In genomic region chr14:120875811-120876388, GRCm38 (mm10) we compare ENCODE assay signal across 18 mouse cellular contexts. TPM values are rescaled to one million over a fixed set of nuclear protein-coding genes. Genes with fewer than 3 reads are reported as not detected.
DNase-seq lines count a peak whose midpoint lies in the region; ATAC-seq and TF ChIP-seq lines count a peak whose summit lies in the region.
"Had no signal": no experiment of that assay in that cellular context is flagged by ENCODE, and none has a peak within 500 bp of the region (broad histone marks: within the 10 kb centered on the region; RNA-seq: fewer than 3 reads in every experiment).

No protein-coding gene starts in this region.

- H3K36me3 ChIP-seq in E14TG2a.4 (ENCODE audit: insufficient read depth, low read length), result no peaks in the 10 kb centered on the region
- no peaks in the 10 kb centered on the region for H3K36me3 ChIP-seq in heart, embryonic 11.5 days (ENCODE audit: control insufficient read depth, insufficient read depth, low read length)
- no peaks in the 10 kb centered on the region for H3K36me3 ChIP-seq in hindbrain, embryonic 16.5 days (ENCODE audit: control insufficient read depth, insufficient read depth, low read length)
- H3K36me3 ChIP-seq: forebrain, embryonic 10.5 days; G1E; hindbrain, embryonic 12.5 days; limb, embryonic 15.5 days; midbrain, embryonic 15.5 days had no signal

- peak; percentile 35 for DNase-seq in ZHBTc4 (ENCODE audit: low read depth, low spot score)
- DNase-seq in heart, postnatal 4 days, result peak; percentile 39
- no peak for DNase-seq in layer of hippocampus, postnatal 36 days
- no peak for DNase-seq in adrenal gland, adult (ENCODE audit: inconsistent age in 2 of 2, low spot score in 1 of 2)
- DNase-seq: cerebellum, adult 11-12 months; gastrocnemius, postnatal 14 days; kidney, adult 9 months; lung, adult 18-20 months; retina, postnatal 1 day had no signal

- H3K27ac ChIP-seq in heart, embryonic 11.5 days (ENCODE audit: low read depth, low read length), result peak overlapping the region; percentile 41
- no peak overlapping the region for H3K27ac ChIP-seq in hindbrain, embryonic 16.5 days (ENCODE audit: low read depth, low read length)
- H3K27ac ChIP-seq: forebrain, embryonic 10.5 days; hindbrain, embryonic 12.5 days; limb, embryonic 15.5 days; macrophage; midbrain, embryonic 15.5 days had no signal

- 40% methylated on average over 16 of the region's 16 CpGs for WGBS in heart, embryonic 11.5 days (ENCODE audit: insufficient replicate concordance)
- 86% methylated on average over 16 of the region's 16 CpGs for WGBS in hindbrain, embryonic 16.5 days

- H3K4me2 ChIP-seq in heart, embryonic 11.5 days, result peak overlapping the region; percentile 2; the same call in 1 of the 2 replicates
- no peak overlapping the region for H3K4me2 ChIP-seq in hindbrain, embryonic 16.5 days (ENCODE audit: low read length)
- H3K4me2 ChIP-seq: hindbrain, embryonic 12.5 days; limb, embryonic 15.5 days; midbrain, embryonic 15.5 days had no signal

- TF ChIP-seq CTCF in E14TG2a.4 (conservative IDR thresholded peaks at IDR 0.05; ENCODE audit: low read length), result no peak

- peaks cover 58% of the 10 kb centered on the region for H3K4me1 ChIP-seq in E14TG2a.4 (replicated peaks; ENCODE audit: low read depth, low read length)
- peaks cover 18% of the 10 kb centered on the region for H3K4me1 ChIP-seq in heart, embryonic 11.5 days (ENCODE audit: control insufficient read depth, insufficient read depth, low read length)
- no peaks in the 10 kb centered on the region for H3K4me1 ChIP-seq in hindbrain, embryonic 16.5 days (ENCODE audit: control insufficient read depth, insufficient read depth, low read depth, low read length)
- H3K4me1 ChIP-seq: limb, embryonic 15.5 days; midbrain, embryonic 15.5 days had no signal

- no peak for ATAC-seq in heart, embryonic 11.5 days (replicated peaks; ENCODE audit: insufficient number of reproducible peaks, low FRiP score, low TSS enrichment)
- ATAC-seq in hindbrain, embryonic 16.5 days, result no peak
- ATAC-seq: midbrain, embryonic 15.5 days had no signal

- no peak overlapping the region for H3K9ac ChIP-seq in heart, embryonic 11.5 days (ENCODE audit: low read depth, low read length)
- no peak overlapping the region for H3K9ac ChIP-seq in hindbrain, embryonic 16.5 days (ENCODE audit: low read depth, low read length)
- H3K9ac ChIP-seq: hindbrain, embryonic 12.5 days; limb, embryonic 15.5 days; midbrain, embryonic 15.5 days had no signal

- H3K9me3 ChIP-seq in E14TG2a.4 (ENCODE audit: low read length), result peaks cover 17% of the 10 kb centered on the region
- H3K9me3 ChIP-seq in heart, embryonic 11.5 days (replicated peaks; ENCODE audit: control insufficient read depth, low read length), result no peaks in the 10 kb centered on the region
- no peaks in the 10 kb centered on the region for H3K9me3 ChIP-seq in hindbrain, embryonic 16.5 days (ENCODE audit: control insufficient read depth, low read length)
- H3K9me3 ChIP-seq: forebrain, embryonic 10.5 days; limb, embryonic 15.5 days; midbrain, embryonic 15.5 days had no signal

- H3K4me3 ChIP-seq in E14TG2a.4 (replicated peaks; ENCODE audit: low read length), result 0 out of 2 replicates have a peak overlapping the region, but pooled peaks have one; percentile 10
- no peak overlapping the region for H3K4me3 ChIP-seq in heart, embryonic 11.5 days (ENCODE audit: low read depth, low read length)
- no peak overlapping the region for H3K4me3 ChIP-seq in hindbrain, embryonic 16.5 days (ENCODE audit: low read length)
- H3K4me3 ChIP-seq: forebrain, embryonic 10.5 days; hindbrain, embryonic 12.5 days; limb, embryonic 15.5 days; midbrain, embryonic 15.5 days had no signal

- H3K27me3 ChIP-seq in E14TG2a.4 (ENCODE audit: insufficient read depth, low read length), result no peaks in the 10 kb centered on the region
- H3K27me3 ChIP-seq in heart, embryonic 11.5 days (ENCODE audit: control insufficient read depth, insufficient read depth, low read length), result no peaks in the 10 kb centered on the region
- no peaks in the 10 kb centered on the region for H3K27me3 ChIP-seq in hindbrain, embryonic 16.5 days (replicated peaks; ENCODE audit: control insufficient read depth, insufficient read depth, low read length)
- H3K27me3 ChIP-seq: hindbrain, embryonic 12.5 days; limb, embryonic 15.5 days; midbrain, embryonic 15.5 days had no signal

RNA-seq across cellular contexts. Expression of gene Ipo5, which starts 35.1 kb away (rescaled TPM):
- polyA plus RNA-seq in heart, embryonic 11.5 days (2014; fragmentation: Nextera tagmentation; extraction: Ambion mirVana), result 105 and 116 TPM in 2 replicates
- total RNA-seq in heart, postnatal 4 days (2021), result 100 to 1,000 TPM; 129 to 131 TPM
- total RNA-seq in layer of hippocampus, postnatal 36 days (2021), result 100 to 1,000 TPM in 1 of 2 experiments, 10 to 100 TPM in 1; 96.0 to 101 TPM
- 53.8 and 59.6 TPM in 2 replicates for polyA plus RNA-seq in hindbrain, embryonic 16.5 days (2015; fragmentation: Nextera tagmentation; extraction: Ambion mirVana)

Comparison
In these comparisons a context has a peak if more than half of its experiments do, and no peak if none do; other contexts are left out.
1. DNase-seq: peak in ZHBTc4 (single experiment) and heart, postnatal 4 days (single experiment); none in layer of hippocampus, postnatal 36 days (0 of 2) and adrenal gland, adult (0 of 2).